Mouse (Mus musculus): ENCODE data around the gene Mnd1. TPM values are rescaled to one million over a fixed set of nuclear protein-coding genes. Genes with fewer than 3 reads are reported as not detected.

Gene Mnd1
- polyA plus RNA-seq, 1 experiment = 7.7 TPM

DNA sequence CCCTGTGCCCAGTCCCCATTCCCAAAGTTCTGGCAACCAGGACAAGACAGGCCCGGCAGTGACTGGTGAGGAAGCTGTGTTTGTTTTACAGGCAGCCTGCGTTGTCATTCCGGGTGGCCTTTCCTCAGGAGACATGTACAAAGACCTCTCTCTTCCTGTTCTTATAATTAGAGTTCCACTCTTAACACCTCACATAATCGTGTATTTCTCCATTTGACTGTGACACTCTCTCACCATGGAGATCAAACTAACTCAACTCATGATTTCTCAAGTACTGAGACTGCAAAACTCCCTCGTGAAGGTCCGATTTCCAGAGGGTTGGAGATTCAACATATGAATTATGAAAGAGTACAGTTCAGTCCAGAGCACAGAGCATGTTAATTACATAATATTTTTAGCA is 19.7 kb downstream of the Mnd1 start:
- no peak overlapping the region for H3ac ChIP-seq (ENCODE audit: control insufficient read depth, insufficient read length)
- H3K79me2 ChIP-seq (ENCODE audit: control insufficient read depth, insufficient read depth) = no peaks in the 10 kb centered on the region
- no peaks in the 10 kb centered on the region for H3K36me3 ChIP-seq (ENCODE audit: control insufficient read depth, insufficient read depth)
- H3K4me2 ChIP-seq (ENCODE audit: low read depth) = no peak overlapping the region
- no peaks in the 10 kb centered on the region for H3K27me3 ChIP-seq (ENCODE audit: control insufficient read depth, insufficient read depth, insufficient read length)
- H3K4me3 ChIP-seq = no peak overlapping the region
- TF ChIP-seq MYOD1 (IDR thresholded peaks at IDR 0.05; ENCODE audit: control insufficient read depth in 1 of 3, insufficient read length in 2 of 3, low read depth in 2 of 3) = no peak
- no peak for TF ChIP-seq SRF (IDR thresholded peaks at IDR 0.05; ENCODE audit: control insufficient read depth, insufficient read length, low read depth)
- TF ChIP-seq MAX (IDR thresholded peaks at IDR 0.05; ENCODE audit: low read depth) = no peak
- no peak for TF ChIP-seq POLR2AphosphoS2 (IDR thresholded peaks at IDR 0.05; ENCODE audit: insufficient read length, low read depth)

DNA sequence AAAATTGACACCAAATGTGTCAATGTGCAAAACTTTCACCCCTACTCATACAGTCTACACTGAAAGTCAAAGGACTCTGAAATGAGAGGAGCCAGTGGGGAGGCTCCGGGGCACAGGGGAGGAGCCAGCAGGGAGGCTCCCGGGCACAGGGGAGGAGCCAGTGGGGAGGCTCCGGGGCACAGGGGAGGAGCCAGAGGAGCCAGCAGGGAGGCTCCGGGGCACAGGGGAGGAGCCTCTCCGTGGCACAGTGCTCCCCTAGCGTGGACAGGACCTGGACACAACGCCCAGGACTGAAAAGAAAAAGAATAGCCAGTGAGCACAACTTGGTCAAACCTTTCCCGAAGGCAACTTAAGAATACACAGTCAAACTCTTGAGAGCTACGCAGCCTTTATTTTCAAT is 20.2 kb downstream of the Mnd1 start:
- H3K27me3 ChIP-seq (ENCODE audit: control insufficient read depth, insufficient read depth, insufficient read length) = no peaks in the 10 kb centered on the region
- no peak overlapping the region for H3ac ChIP-seq (ENCODE audit: control insufficient read depth, insufficient read length)
- no peaks in the 10 kb centered on the region for H3K79me2 ChIP-seq (ENCODE audit: control insufficient read depth, insufficient read depth)
- no peaks in the 10 kb centered on the region for H3K36me3 ChIP-seq (ENCODE audit: control insufficient read depth, insufficient read depth)
- TF ChIP-seq POLR2AphosphoS2 (IDR thresholded peaks at IDR 0.05; ENCODE audit: insufficient read length, low read depth) (no peak), USF1 (IDR thresholded peaks at IDR 0.05; ENCODE audit: low read depth) (no peak), SRF (IDR thresholded peaks at IDR 0.05; ENCODE audit: control insufficient read depth, insufficient read length, low read depth) (no peak)
- no peak overlapping the region for H3K4me3 ChIP-seq
- H3K4me2 ChIP-seq (ENCODE audit: low read depth) = no peak overlapping the region

DNA sequence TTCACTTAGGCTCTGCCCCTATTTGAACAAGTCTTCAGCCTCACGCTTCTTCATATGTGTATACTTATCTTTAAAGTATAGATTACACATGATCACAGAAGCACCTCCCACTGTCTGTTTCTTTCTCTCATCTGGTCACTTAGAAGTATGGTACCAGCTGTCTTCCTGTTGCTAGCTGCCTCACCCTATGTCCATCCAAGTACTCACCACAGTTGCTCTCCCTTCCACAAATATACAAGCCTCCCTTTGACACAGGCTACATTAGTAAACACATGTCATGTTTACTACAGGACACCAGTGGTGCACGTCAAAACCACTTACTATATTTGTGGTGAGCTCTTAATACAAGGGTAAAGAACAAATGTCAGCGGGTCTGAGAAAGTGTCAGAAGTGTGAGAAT is 24.2 kb downstream of the Mnd1 start:
- TF ChIP-seq USF1 (IDR thresholded peaks at IDR 0.05; ENCODE audit: low read depth) (no peak), CEBPB (IDR thresholded peaks at IDR 0.05; ENCODE audit: insufficient read depth, poor library complexity, severe bottlenecking) (no peak), TCF12 (IDR thresholded peaks at IDR 0.05; ENCODE audit: insufficient read depth, poor library complexity, severe bottlenecking) (no peak), REST (IDR thresholded peaks at IDR 0.05; ENCODE audit: insufficient read depth, insufficient read length) (no peak), POLR2A (IDR thresholded peaks at IDR 0.05; ENCODE audit: insufficient read length, low read depth) (no peak), MYOG (IDR thresholded peaks at IDR 0.05; ENCODE audit: control insufficient read depth in 1 of 3, insufficient read depth in 1 of 3, insufficient read length in 2 of 3, low read depth in 2 of 3) (peak in 1 of 3 experiments; percentile 56), E2F4 (IDR thresholded peaks at IDR 0.05; ENCODE audit: insufficient read depth) (no peak), POLR2AphosphoS2 (IDR thresholded peaks at IDR 0.05; ENCODE audit: insufficient read length, low read depth) (no peak), SRF (IDR thresholded peaks at IDR 0.05; ENCODE audit: control insufficient read depth, insufficient read length, low read depth) (no peak), MYOD1 (IDR thresholded peaks at IDR 0.05; ENCODE audit: control insufficient read depth in 1 of 3, insufficient read length in 2 of 3, low read depth in 2 of 3) (peak in 1 of 3 experiments; percentile 29), MAX (IDR thresholded peaks at IDR 0.05; ENCODE audit: low read depth) (no peak), TCF3 (IDR thresholded peaks at IDR 0.05; ENCODE audit: insufficient read length, low read depth) (no peak)
- H3K4me2 ChIP-seq (ENCODE audit: low read depth) = no peak overlapping the region

DNA sequence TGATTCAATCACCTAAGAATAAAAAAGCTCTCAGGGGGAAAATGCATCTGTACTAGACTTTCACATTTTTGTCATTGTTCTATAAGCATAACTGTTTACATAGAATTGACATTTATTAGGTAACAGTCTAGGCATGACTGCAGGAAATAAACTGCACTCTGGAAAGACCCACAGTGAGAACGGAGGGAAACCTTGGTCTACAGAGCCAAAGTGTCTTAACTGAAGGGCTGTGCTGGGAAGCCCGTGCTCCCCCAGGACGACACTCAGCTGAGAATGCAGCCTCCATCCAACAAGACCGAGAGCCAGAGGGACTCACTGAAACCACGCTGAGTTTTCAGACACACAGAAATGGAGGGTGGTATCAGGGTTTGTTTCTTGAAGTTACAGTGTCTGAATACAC is 24.8 kb downstream of the Mnd1 start:
- no peak overlapping the region for H3K4me3 ChIP-seq

More for the DNA sequence above, 24.2 kb downstream of the Mnd1 start:
- Histone ChIP-seq H3K27me3 (ENCODE audit: control insufficient read depth, insufficient read depth, insufficient read length) (no peaks in the 10 kb centered on the region), H3K36me3 (ENCODE audit: control insufficient read depth, insufficient read depth) (no peaks in the 10 kb centered on the region), H3K79me2 (ENCODE audit: control insufficient read depth, insufficient read depth) (no peaks in the 10 kb centered on the region), H3K4me3 (no peak overlapping the region), H3ac (ENCODE audit: control insufficient read depth, insufficient read length) (no peak overlapping the region)

DNA sequence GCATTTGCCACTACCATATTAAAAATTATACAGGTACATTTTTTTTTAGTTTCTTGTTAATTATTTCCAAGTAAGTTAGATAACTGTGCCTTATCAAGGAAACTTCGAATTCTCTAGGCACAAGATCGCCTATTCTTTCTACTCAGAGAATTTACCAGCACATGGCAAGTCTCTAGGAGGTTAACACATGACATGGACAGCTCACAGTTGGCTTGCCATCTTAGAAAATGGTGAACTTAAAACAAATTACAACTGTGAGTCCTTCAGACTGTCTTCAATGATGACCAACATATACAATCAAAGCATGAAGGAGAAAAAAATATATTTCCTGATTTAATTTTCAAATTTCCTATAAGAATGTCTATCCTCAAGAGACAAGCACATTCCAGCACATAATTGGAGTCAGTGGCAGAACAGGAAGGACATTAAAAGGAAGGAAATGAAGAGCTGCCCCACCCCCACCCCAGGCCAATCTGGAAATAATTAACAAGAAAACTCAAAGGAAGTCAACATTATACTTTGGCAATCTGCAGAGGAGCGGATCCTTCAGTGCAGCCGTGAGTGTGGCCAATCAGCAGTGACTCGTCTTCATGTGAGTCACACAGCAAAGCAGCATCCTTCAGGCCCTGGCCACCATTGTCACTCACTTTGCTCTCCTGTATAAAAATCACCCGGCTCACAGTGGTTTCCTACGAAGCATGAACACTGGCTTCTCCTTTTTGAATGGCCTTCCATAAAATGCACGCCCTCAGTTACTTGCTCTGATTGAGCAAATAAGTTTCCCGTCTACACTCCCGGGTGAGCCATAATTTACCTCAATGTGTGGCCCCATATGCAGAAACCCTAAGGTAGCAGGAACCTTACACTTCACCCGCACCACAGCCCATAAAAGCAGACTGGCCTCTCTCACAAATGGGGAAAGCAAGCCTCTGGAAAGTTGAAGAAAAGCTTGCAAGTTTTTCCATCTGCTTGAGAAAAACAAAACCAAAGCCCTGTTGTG is 26.4 kb downstream of the Mnd1 start:
- H3K27me3 ChIP-seq (ENCODE audit: control insufficient read depth, insufficient read depth, insufficient read length) = no peaks in the 10 kb centered on the region
- H3ac ChIP-seq (ENCODE audit: control insufficient read depth, insufficient read length) = no peak overlapping the region
- no peak overlapping the region for H3K4me2 ChIP-seq (ENCODE audit: low read depth)
- no peaks in the 10 kb centered on the region for H3K36me3 ChIP-seq (ENCODE audit: control insufficient read depth, insufficient read depth)
- H3K79me2 ChIP-seq (ENCODE audit: control insufficient read depth, insufficient read depth) = no peaks in the 10 kb centered on the region
- TF ChIP-seq POLR2AphosphoS2 (IDR thresholded peaks at IDR 0.05; ENCODE audit: insufficient read length, low read depth) = no peak
- no peak for TF ChIP-seq MYOG (IDR thresholded peaks at IDR 0.05; ENCODE audit: control insufficient read depth in 1 of 3, insufficient read depth in 1 of 3, insufficient read length in 2 of 3, low read depth in 2 of 3)
- no peak for TF ChIP-seq CEBPB (IDR thresholded peaks at IDR 0.05; ENCODE audit: insufficient read depth, poor library complexity, severe bottlenecking)
- no peak for TF ChIP-seq POLR2A (IDR thresholded peaks at IDR 0.05; ENCODE audit: insufficient read length, low read depth)
- no peak for TF ChIP-seq MAX (IDR thresholded peaks at IDR 0.05; ENCODE audit: low read depth)
- no peak for TF ChIP-seq SRF (IDR thresholded peaks at IDR 0.05; ENCODE audit: control insufficient read depth, insufficient read length, low read depth)
- TF ChIP-seq TCF3 (IDR thresholded peaks at IDR 0.05; ENCODE audit: insufficient read length, low read depth) = no peak
- TF ChIP-seq MYOD1 (IDR thresholded peaks at IDR 0.05; ENCODE audit: control insufficient read depth in 1 of 3, insufficient read length in 2 of 3, low read depth in 2 of 3) = no peak
- no peak overlapping the region for H3K4me3 ChIP-seq

More for the DNA sequence above, 24.8 kb downstream of the Mnd1 start:
- Histone ChIP-seq H3K27me3 (ENCODE audit: control insufficient read depth, insufficient read depth, insufficient read length) (no peaks in the 10 kb centered on the region), H3K4me2 (ENCODE audit: low read depth) (no peak overlapping the region), H3K36me3 (ENCODE audit: control insufficient read depth, insufficient read depth) (no peaks in the 10 kb centered on the region), H3K79me2 (ENCODE audit: control insufficient read depth, insufficient read depth) (no peaks in the 10 kb centered on the region), H3ac (ENCODE audit: control insufficient read depth, insufficient read length) (no peak overlapping the region)
- TF ChIP-seq TCF12 (IDR thresholded peaks at IDR 0.05; ENCODE audit: insufficient read depth, poor library complexity, severe bottlenecking) = no peak
